Mouse (Mus musculus) heart, adult 2 months (tissue): ENCODE data around the gene Crkl.

Experiments used
- CTCF ChIP-seq: fragments of 200-600 bp; IDR thresholded peaks from 2 replicates; pipeline ENCODE4 v1.8.1; 2022; ENCODE audit warnings: antibody characterized with exemption, mild to moderate bottlenecking, moderate library complexity
- EP300 ChIP-seq: fragments of 200-500 bp; IDR thresholded peaks from 2 replicates; pipeline ENCODE4 v1.6.1; 2011; ENCODE audit warnings: low read depth, low read length, control low read depth; ENCODE audit not compliant: insufficient read depth
- POLR2A ChIP-seq: fragments of 200-500 bp; IDR thresholded peaks from 2 replicates; pipeline ENCODE4 v1.6.1; 2011; ENCODE audit warnings: mild to moderate bottlenecking, low read depth, low read length, control low read depth; ENCODE audit not compliant: insufficient read depth

DNA sequence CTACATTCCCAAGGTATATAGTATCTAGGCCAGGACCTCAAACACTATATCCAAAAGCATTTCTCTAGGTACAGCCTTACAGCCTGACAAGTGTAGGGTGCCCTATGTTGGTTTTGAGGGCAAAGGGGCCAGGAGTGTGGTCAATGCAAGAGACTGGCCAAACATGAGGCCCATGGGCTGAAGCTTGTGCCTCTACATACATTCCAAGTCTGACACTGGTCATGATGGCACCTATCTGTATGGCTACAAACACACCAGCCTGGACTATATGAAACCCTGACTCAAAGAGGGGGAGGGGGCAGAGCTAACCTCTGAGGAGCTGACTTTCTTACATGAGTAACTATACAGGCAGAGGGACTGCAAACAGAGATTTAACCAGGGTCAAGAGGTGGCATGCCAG is 75.8 kb downstream of the Crkl start:
- no peak for TF ChIP-seq CTCF
- no peak for TF ChIP-seq POLR2A
- TF ChIP-seq EP300: no peak
